Mouse (Mus musculus): Measurements from ENCODE around the gene Olfr503. TPM values are rescaled to one million over a fixed set of nuclear protein-coding genes. Genes with fewer than 3 reads are reported as not detected.
"Not testable (repeated sequence)": the region's sequence is repeated elsewhere in the genome, so short reads cannot be mapped to it uniquely, and the experiment has no call there.

Gene Olfr503
- not detected in 2 replicates for polyA plus RNA-seq (2015; fragmentation: Nextera tagmentation; extraction: Ambion mirVana)

- ATAC-seq (ENCODE audit: insufficient read depth), result not testable (repeated sequence)
- WGBS (ENCODE audit: insufficient replicate concordance), result 21% methylated on average over 1 of the region's 1 CpGs
These were observed at the start of gene Olfr503 for GRCm38 (mm10) chr7:108544227-108544626. Gene Olfr503, plus strand, starts transcription at chr7:108544527.

GRCm38 (mm10) chr7:108524965-108525364 lies 19.4 kb upstream of the Olfr503 start, which contains the start of gene Olfr502:
Gene Olfr502, minus strand, starts transcription at chr7:108525065.
- no peak for ATAC-seq (ENCODE audit: insufficient read depth)
- no peak within 1 kb of the TSS for H3K27ac ChIP-seq (replicated peaks)
- H3K4me2 ChIP-seq, result no peak within 1 kb of the TSS
- WGBS (ENCODE audit: insufficient replicate concordance), result 31% methylated on average over 1 of the region's 1 CpGs
- no peaks in the 10 kb centered on the region for H3K27me3 ChIP-seq
- no peaks in the 10 kb centered on the region for H3K36me3 ChIP-seq (replicated peaks)
- no peak within 1 kb of the TSS for H3K9ac ChIP-seq
- H3K9me3 ChIP-seq (replicated peaks), result no peaks in the 10 kb centered on the region
- no peak within 1 kb of the TSS for H3K4me3 ChIP-seq (replicated peaks)
- H3K4me1 ChIP-seq (replicated peaks), result no peaks in the 10 kb centered on the region

More at GRCm38 (mm10) chr7:108544227-108544626, at the start of gene Olfr503:
- H3K4me2 ChIP-seq; H3K27ac ChIP-seq (replicated peaks); H3K4me1 ChIP-seq (replicated peaks); H3K9ac ChIP-seq; H3K36me3 ChIP-seq (replicated peaks); H3K27me3 ChIP-seq; H3K4me3 ChIP-seq (replicated peaks); H3K9me3 ChIP-seq (replicated peaks): not testable (repeated sequence)

DNA sequence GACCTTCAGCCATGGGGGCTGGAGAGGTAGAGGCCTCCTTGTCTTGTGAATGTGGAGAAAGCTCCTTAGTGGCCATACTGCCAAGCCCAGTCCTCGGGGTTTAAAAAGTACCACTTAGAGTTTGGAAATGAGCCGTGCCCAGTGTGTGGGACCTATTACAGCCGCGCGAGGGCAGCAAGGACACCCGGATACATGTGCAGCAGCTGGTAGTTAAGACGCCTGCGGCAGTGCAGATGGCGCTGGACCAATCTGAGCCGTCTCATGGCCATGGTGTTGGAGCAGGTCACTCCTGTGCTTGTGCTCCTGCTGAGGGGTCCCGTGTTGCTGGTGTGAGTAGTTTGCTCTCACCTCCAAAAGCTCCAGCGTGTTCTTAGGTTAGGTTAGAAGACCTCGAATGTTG lies 1.9 kb upstream of the Olfr503 start:
- Histone ChIP-seq H3K9me3 (replicated peaks) (no peaks in the 10 kb centered on the region), H3K9ac (no peak overlapping the region), H3K27ac (replicated peaks) (no peak overlapping the region), H3K4me2 (no peak overlapping the region), H3K4me3 (replicated peaks) (no peak overlapping the region), H3K4me1 (replicated peaks) (no peaks in the 10 kb centered on the region), H3K36me3 (replicated peaks) (no peaks in the 10 kb centered on the region), H3K27me3 (no peaks in the 10 kb centered on the region)
- no peak for ATAC-seq (ENCODE audit: insufficient read depth)
- WGBS (ENCODE audit: insufficient replicate concordance), result 63% methylated on average over 13 of the region's 13 CpGs

DNA sequence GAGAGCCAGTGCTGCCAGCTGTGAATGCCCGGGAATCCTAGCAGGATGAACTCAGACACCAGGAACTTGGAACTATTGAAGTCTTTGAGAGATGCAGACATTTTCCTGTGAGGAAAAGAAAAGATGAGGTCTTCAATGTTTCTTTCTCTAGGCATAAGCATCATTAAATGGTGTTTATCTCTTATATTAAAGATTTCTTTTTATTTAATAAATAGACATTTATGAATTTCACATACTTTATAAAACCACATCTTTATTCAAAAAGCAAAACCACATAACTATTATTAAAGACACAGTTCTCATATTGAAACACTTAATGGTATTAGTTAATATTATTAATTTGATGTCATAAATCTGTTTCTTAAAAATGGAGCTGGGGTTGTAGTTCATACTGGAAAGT lies 21.4 kb downstream of the Olfr503 start, which contains the start of gene Olfr504:
TSS of gene Olfr504 (minus strand) at position 101 of the 400 bp plus-strand sequence.
- no peak for ATAC-seq (ENCODE audit: insufficient read depth)
- H3K4me2 ChIP-seq, result no peak within 1 kb of the TSS
- no peak within 1 kb of the TSS for H3K27ac ChIP-seq (replicated peaks)
- 50% methylated on average over 1 of the region's 1 CpGs for WGBS (ENCODE audit: insufficient replicate concordance)
- H3K9ac ChIP-seq, result no peak within 1 kb of the TSS
- no peak within 1 kb of the TSS for H3K4me3 ChIP-seq (replicated peaks)
- H3K27me3 ChIP-seq, result no peaks in the 10 kb centered on the region
- H3K4me1 ChIP-seq (replicated peaks), result no peaks in the 10 kb centered on the region
- no peaks in the 10 kb centered on the region; the same call in 1 of the 2 replicates for H3K9me3 ChIP-seq (replicated peaks)
- no peaks in the 10 kb centered on the region for H3K36me3 ChIP-seq (replicated peaks)

- Histone ChIP-seq H3K36me3 (replicated peaks) (no peaks in the 10 kb centered on the region), H3K4me2 (no peak overlapping the region), H3K27me3 (no peaks in the 10 kb centered on the region), H3K4me1 (replicated peaks) (no peaks in the 10 kb centered on the region), H3K9me3 (replicated peaks) (no peaks in the 10 kb centered on the region), H3K27ac (replicated peaks) (no peak overlapping the region), H3K9ac (no peak overlapping the region), H3K4me3 (replicated peaks) (no peak overlapping the region)
- WGBS (ENCODE audit: insufficient replicate concordance), result 74% methylated on average over 1 of the region's 1 CpGs
- ATAC-seq (ENCODE audit: insufficient read depth), result no peak
These were observed 45.5 kb downstream of the Olfr503 start for GRCm38 (mm10) chr7:108589797-108590196.

Other genes starting within 250 kb of the Olfr503 start
- not detected in 2 replicates for gene Olfr491, start 231.1 kb upstream of the Olfr503 start, polyA plus RNA-seq (2015; fragmentation: Nextera tagmentation; extraction: Ambion mirVana)
- not detected in 2 replicates for gene Olfr492, start 220.9 kb upstream of the Olfr503 start, polyA plus RNA-seq (2015; fragmentation: Nextera tagmentation; extraction: Ambion mirVana)
- gene Olfr493, start 197.5 kb upstream of the Olfr503 start, polyA plus RNA-seq (2015; fragmentation: Nextera tagmentation; extraction: Ambion mirVana), result not detected in 2 replicates
- not detected in 2 replicates for gene Olfr494, start 179.2 kb upstream of the Olfr503 start, polyA plus RNA-seq (2015; fragmentation: Nextera tagmentation; extraction: Ambion mirVana)
- not detected in 2 replicates for gene Olfr495, start 151.4 kb upstream of the Olfr503 start, polyA plus RNA-seq (2015; fragmentation: Nextera tagmentation; extraction: Ambion mirVana)
- gene Olfr497, start 124.1 kb upstream of the Olfr503 start, polyA plus RNA-seq (2015; fragmentation: Nextera tagmentation; extraction: Ambion mirVana), result not detected in 2 replicates
- not detected in 2 replicates for gene Olfr498, start 79.2 kb upstream of the Olfr503 start, polyA plus RNA-seq (2015; fragmentation: Nextera tagmentation; extraction: Ambion mirVana)
- gene Olfr502, start 19.5 kb upstream of the Olfr503 start, polyA plus RNA-seq (2015; fragmentation: Nextera tagmentation; extraction: Ambion mirVana), result not detected in 2 replicates
- gene Olfr504, start 21.3 kb downstream of the Olfr503 start, polyA plus RNA-seq (2015; fragmentation: Nextera tagmentation; extraction: Ambion mirVana), result not detected in 2 replicates
- not detected in 2 replicates for gene Olfr506, start 66.3 kb downstream of the Olfr503 start, polyA plus RNA-seq (2015; fragmentation: Nextera tagmentation; extraction: Ambion mirVana)
- gene Olfr507, start 77.3 kb downstream of the Olfr503 start, polyA plus RNA-seq (2015; fragmentation: Nextera tagmentation; extraction: Ambion mirVana), result not detected in 2 replicates
- gene Olfr508, start 85.5 kb downstream of the Olfr503 start, polyA plus RNA-seq (2015; fragmentation: Nextera tagmentation; extraction: Ambion mirVana), result not detected in 2 replicates
- not detected in 2 replicates for gene Olfr509, start 107.4 kb downstream of the Olfr503 start, polyA plus RNA-seq (2015; fragmentation: Nextera tagmentation; extraction: Ambion mirVana)
- gene Olfr510, start 121.9 kb downstream of the Olfr503 start, polyA plus RNA-seq (2015; fragmentation: Nextera tagmentation; extraction: Ambion mirVana), result not detected in 2 replicates
- gene Olfr512, start 168.8 kb downstream of the Olfr503 start, polyA plus RNA-seq (2015; fragmentation: Nextera tagmentation; extraction: Ambion mirVana), result not detected in 2 replicates
- gene Olfr513, start 206.4 kb downstream of the Olfr503 start, polyA plus RNA-seq (2015; fragmentation: Nextera tagmentation; extraction: Ambion mirVana), result not detected in 2 replicates